Mouse (Mus musculus): ENCODE data around the gene Atcay. TPM values are rescaled to one million over a fixed set of nuclear protein-coding genes. Genes with fewer than 3 reads are reported as not detected.

Atcay gene
- not detected in 2 replicates for polyA plus RNA-seq (2015; fragmentation: Nextera tagmentation; extraction: Ambion mirVana)

GRCm38 (mm10) chr10:81230438-81231332 lies at the start of gene Atcay:
Gene Atcay, minus strand, starts transcription at chr10:81230833.
- Histone ChIP-seq H3K9ac (no peak within 1 kb of the TSS), H3K4me1 (replicated peaks) (peaks cover 18% of the 10 kb centered on the region), H3K4me3 (replicated peaks) (no peak within 1 kb of the TSS), H3K36me3 (replicated peaks) (no peaks in the 10 kb centered on the region), H3K4me2 (no peak within 1 kb of the TSS), H3K27me3 (peaks cover 60% of the 10 kb centered on the region), H3K27ac (replicated peaks) (no peak within 1 kb of the TSS), H3K9me3 (replicated peaks) (no peaks in the 10 kb centered on the region)
- no peak for ATAC-seq (ENCODE audit: insufficient read depth)
- 12% methylated on average over 27 of the region's 27 CpGs for WGBS (ENCODE audit: insufficient replicate concordance)

- no peak for ATAC-seq (ENCODE audit: insufficient read depth)
- H3K27ac ChIP-seq (replicated peaks), result no peak overlapping the region
Observed at GRCm38 (mm10) chr10:81279496-81279895, 48.9 kb upstream of the Atcay start.

GRCm38 (mm10) chr10:81277676-81278075 lies 47.0 kb upstream of the Atcay start:
- peaks cover 34% of the 10 kb centered on the region for H3K27me3 ChIP-seq
- 71% methylated on average over 22 of the region's 22 CpGs for WGBS (ENCODE audit: insufficient replicate concordance)
- H3K4me2 ChIP-seq, result no peak overlapping the region

More at GRCm38 (mm10) chr10:81279496-81279895, 48.9 kb upstream of the Atcay start:
- no peak overlapping the region for H3K4me2 ChIP-seq
- H3K27me3 ChIP-seq, result peaks cover 52% of the 10 kb centered on the region
- H3K9me3 ChIP-seq (replicated peaks), result no peaks in the 10 kb centered on the region
- H3K4me3 ChIP-seq (replicated peaks), result no peak overlapping the region
- H3K9ac ChIP-seq, result no peak overlapping the region
- no peaks in the 10 kb centered on the region for H3K36me3 ChIP-seq (replicated peaks)
- H3K4me1 ChIP-seq (replicated peaks), result no peaks in the 10 kb centered on the region
- 29% methylated on average over 10 of the region's 10 CpGs for WGBS (ENCODE audit: insufficient replicate concordance)

DNA sequence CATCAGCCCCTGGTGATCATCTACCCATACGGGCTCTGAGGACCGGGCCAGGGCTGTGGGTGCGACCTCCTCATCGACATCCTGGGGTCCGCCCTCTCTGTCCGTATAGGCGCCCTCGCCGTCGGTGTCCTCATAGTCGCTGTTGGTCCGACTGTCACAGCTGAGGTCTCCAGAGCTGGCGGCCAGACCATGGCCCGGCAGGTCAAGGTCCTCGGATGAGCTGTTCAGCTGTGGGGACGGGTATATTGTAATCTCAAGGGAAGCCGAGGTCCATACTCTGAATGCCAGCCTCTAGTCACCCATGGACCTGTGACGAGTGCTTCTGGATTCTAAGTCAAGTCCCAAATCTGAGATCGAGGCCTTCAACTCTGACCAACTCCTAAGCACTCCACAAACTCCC lies 43.2 kb upstream of the Atcay start:
- Histone ChIP-seq H3K27ac (replicated peaks) (no peak overlapping the region), H3K4me3 (replicated peaks) (no peak overlapping the region), H3K9ac (no peak overlapping the region), H3K4me2 (no peak overlapping the region), H3K27me3 (no peaks in the 10 kb centered on the region), H3K9me3 (replicated peaks) (no peaks in the 10 kb centered on the region), H3K4me1 (replicated peaks) (peaks cover 7% of the 10 kb centered on the region), H3K36me3 (replicated peaks) (peaks cover 36% of the 10 kb centered on the region)
- ATAC-seq (ENCODE audit: insufficient read depth), result no peak
- WGBS (ENCODE audit: insufficient replicate concordance), result 85% methylated on average over 19 of the region's 19 CpGs

More at GRCm38 (mm10) chr10:81277676-81278075, 47.0 kb upstream of the Atcay start:
- no peaks in the 10 kb centered on the region for H3K9me3 ChIP-seq (replicated peaks)
- no peak for ATAC-seq (ENCODE audit: insufficient read depth)
- no peak overlapping the region for H3K9ac ChIP-seq
- peaks cover 13% of the 10 kb centered on the region for H3K36me3 ChIP-seq (replicated peaks)
- H3K27ac ChIP-seq (replicated peaks), result no peak overlapping the region
- H3K4me1 ChIP-seq (replicated peaks), result no peaks in the 10 kb centered on the region
- no peak overlapping the region for H3K4me3 ChIP-seq (replicated peaks)

DNA sequence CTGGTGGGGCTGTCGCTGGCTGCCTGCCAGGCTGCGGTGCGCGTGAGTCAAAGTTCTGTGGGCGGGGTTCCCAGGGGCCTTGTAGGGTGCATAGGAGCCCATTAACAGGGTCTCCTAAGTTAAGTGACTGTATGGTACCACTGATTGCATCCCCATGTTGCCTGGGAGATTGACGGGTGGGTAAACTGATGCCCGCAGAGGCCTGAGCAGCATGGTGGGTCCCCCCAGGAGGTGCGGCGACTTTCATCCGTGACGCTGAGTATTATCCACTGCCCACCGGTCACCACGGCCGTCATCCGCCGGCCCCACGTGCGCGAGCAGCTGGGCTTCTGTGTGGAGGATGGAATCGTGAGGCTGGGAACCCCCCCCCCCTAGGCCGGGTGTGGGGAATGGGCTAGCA lies 41.7 kb upstream of the Atcay start:
- Histone ChIP-seq H3K27ac (replicated peaks) (no peak overlapping the region), H3K4me3 (replicated peaks) (no peak overlapping the region), H3K36me3 (replicated peaks) (peaks cover 36% of the 10 kb centered on the region), H3K4me2 (no peak overlapping the region), H3K9ac (no peak overlapping the region), H3K4me1 (replicated peaks) (peaks cover 22% of the 10 kb centered on the region), H3K27me3 (no peaks in the 10 kb centered on the region), H3K9me3 (replicated peaks) (no peaks in the 10 kb centered on the region)
- WGBS (ENCODE audit: insufficient replicate concordance), result 88% methylated on average over 21 of the region's 21 CpGs
- no peak for ATAC-seq (ENCODE audit: insufficient read depth)

GRCm38 (mm10) chr10:81268643-81269412 lies 38.2 kb upstream of the Atcay start:
- Histone ChIP-seq H3K9ac (peak overlapping the region; percentile 66), H3K27ac (replicated peaks) (peak overlapping the region; percentile 52; the same call in 1 of the 2 replicates), H3K36me3 (replicated peaks) (peaks cover 52% of the 10 kb centered on the region), H3K9me3 (replicated peaks) (no peaks in the 10 kb centered on the region), H3K4me2 (peak overlapping the region; percentile 74), H3K4me1 (replicated peaks) (peaks cover 40% of the 10 kb centered on the region), H3K4me3 (replicated peaks) (peak overlapping the region; percentile 65), H3K27me3 (no peaks in the 10 kb centered on the region)
- WGBS (ENCODE audit: insufficient replicate concordance), result 65% methylated on average over 16 of the region's 16 CpGs
- no peak for ATAC-seq (ENCODE audit: insufficient read depth)

- Histone ChIP-seq H3K9me3 (replicated peaks) (no peaks in the 10 kb centered on the region), H3K27me3 (no peaks in the 10 kb centered on the region), H3K4me3 (replicated peaks) (peak overlapping the region; percentile 65), H3K4me1 (replicated peaks) (peaks cover 40% of the 10 kb centered on the region), H3K4me2 (peak overlapping the region; percentile 74), H3K9ac (peak overlapping the region; percentile 66), H3K27ac (replicated peaks) (peak overlapping the region; percentile 52), H3K36me3 (replicated peaks) (peaks cover 51% of the 10 kb centered on the region)
- peak; percentile 25; the same call in 1 of the 2 replicates for ATAC-seq (ENCODE audit: insufficient read depth)
- WGBS (ENCODE audit: insufficient replicate concordance), result 4% methylated on average over 23 of the region's 23 CpGs
Observed at GRCm38 (mm10) chr10:81268056-81268455, 37.4 kb upstream of the Atcay start.

- peak within 1 kb of the TSS; percentile 84 for H3K27ac ChIP-seq (replicated peaks)
Observed at GRCm38 (mm10) chr10:81266211-81267105, 35.8 kb upstream of the Atcay start, which contains the start of the genes Mrpl54 and Apba3. Gene Mrpl54, minus strand, starts transcription at chr10:81266934. Gene Apba3, plus strand, starts transcription at chr10:81266960.

DNA sequence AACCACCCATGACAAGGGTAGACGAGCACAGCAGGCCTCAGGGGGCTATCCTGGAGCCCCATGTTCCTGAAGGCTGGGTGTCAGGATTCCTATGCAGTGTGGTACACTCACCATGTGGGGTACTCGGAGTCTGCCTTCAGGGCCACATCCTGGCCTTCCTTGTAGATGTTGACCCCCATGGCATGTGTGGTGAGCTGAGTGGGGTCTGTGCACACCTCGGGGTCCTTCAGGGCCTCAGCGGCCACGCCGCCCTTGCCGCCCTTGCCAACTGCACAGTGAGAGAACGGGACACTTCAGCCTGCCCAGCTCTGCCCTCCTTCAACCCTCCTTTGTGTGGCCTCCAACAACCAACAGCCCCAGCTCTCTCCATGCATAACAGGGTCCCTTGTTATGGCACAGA lies 34.9 kb upstream of the Atcay start:
- WGBS (ENCODE audit: insufficient replicate concordance), result 78% methylated on average over 8 of the region's 8 CpGs
- peaks cover 30% of the 10 kb centered on the region for H3K36me3 ChIP-seq (replicated peaks)

More at GRCm38 (mm10) chr10:81266211-81267105, 35.8 kb upstream of the Atcay start, which contains the start of the genes Mrpl54 and Apba3:
- WGBS (ENCODE audit: insufficient replicate concordance), result under 1% methylated on average over 48 of the region's 48 CpGs
- Histone ChIP-seq H3K9me3 (replicated peaks) (no peaks in the 10 kb centered on the region), H3K4me3 (replicated peaks) (peak within 1 kb of the TSS; percentile 84), H3K27me3 (no peaks in the 10 kb centered on the region), H3K36me3 (replicated peaks) (peaks cover 38% of the 10 kb centered on the region), H3K4me1 (replicated peaks) (peaks cover 40% of the 10 kb centered on the region), H3K4me2 (peak within 1 kb of the TSS; percentile 74), H3K9ac (peak within 1 kb of the TSS; percentile 72)
- ATAC-seq (ENCODE audit: insufficient read depth), result peak; percentile 95

GRCm38 (mm10) chr10:81261025-81261424 lies 30.4 kb upstream of the Atcay start:
- WGBS (ENCODE audit: insufficient replicate concordance), result 83% methylated on average over 4 of the region's 4 CpGs
- H3K36me3 ChIP-seq (replicated peaks), result peaks cover 28% of the 10 kb centered on the region
- H3K4me2 ChIP-seq, result no peak overlapping the region
- H3K4me3 ChIP-seq (replicated peaks), result no peak overlapping the region
- peaks cover 25% of the 10 kb centered on the region for H3K4me1 ChIP-seq (replicated peaks)
- no peak overlapping the region for H3K9ac ChIP-seq
- H3K9me3 ChIP-seq (replicated peaks), result no peaks in the 10 kb centered on the region
- peaks cover 45% of the 10 kb centered on the region for H3K27me3 ChIP-seq
- H3K27ac ChIP-seq (replicated peaks), result no peak overlapping the region
- no peak for ATAC-seq (ENCODE audit: insufficient read depth)

More for the DNA sequence above, 34.9 kb upstream of the Atcay start:
- H3K4me3 ChIP-seq (replicated peaks), result peak overlapping the region; percentile 84
- H3K27me3 ChIP-seq, result no peaks in the 10 kb centered on the region
- no peaks in the 10 kb centered on the region for H3K9me3 ChIP-seq (replicated peaks)
- peak overlapping the region; percentile 72 for H3K9ac ChIP-seq
- H3K27ac ChIP-seq (replicated peaks), result peak overlapping the region; percentile 84; the same call in 1 of the 2 replicates
- H3K4me1 ChIP-seq (replicated peaks), result peaks cover 40% of the 10 kb centered on the region
- no peak for ATAC-seq (ENCODE audit: insufficient read depth)
- peak overlapping the region; percentile 74 for H3K4me2 ChIP-seq

Data from liver, embryonic 15.5 days (tissue).